Mouse (Mus musculus) hindbrain, embryonic 11.5 days (tissue): ENCODE results near the gene Klhl9. TPM values are rescaled to one million over a fixed set of nuclear protein-coding genes. Genes with fewer than 3 reads are reported as not detected.
A peak's percentile ranks its signal among the peaks of the same experiment; 100 is the strongest.

Source experiments
- ATAC-seq: fragments of 200-750 bp; cut with Nextera tagmentation; 2 replicates; pipeline ENCODE4 v1.8.0; 2017; ENCODE audit warnings: mild to moderate bottlenecking, moderate TSS enrichment, moderate library complexity; ENCODE audit not compliant: low FRiP score
- DNase-seq: peaks from one replicate; pipeline ENCODE4 v3.0.0-alpha.2; 2015; ENCODE audit warnings: low spot score
- H3K27ac ChIP-seq: fragments of 300-500 bp; sonication (generic); 2 replicates; pipeline ENCODE4 v1.5.1; 2014; ENCODE audit warnings: mild to moderate bottlenecking, low read depth, low read length
- H3K27me3 ChIP-seq: fragments of 300-500 bp; sonication (generic); 2 replicates; pipeline ENCODE4 v1.6.1; 2014; ENCODE audit warnings: mild to moderate bottlenecking, low read length, moderate library complexity, mixed read lengths; ENCODE audit not compliant: control insufficient read depth, insufficient read depth
- H3K36me3 ChIP-seq: fragments of 300-500 bp; sonication (generic); 2 replicates; pipeline ENCODE4 v1.6.1; 2014; ENCODE audit warnings: mild to moderate bottlenecking, low read length, moderate library complexity, mixed read lengths; ENCODE audit not compliant: control insufficient read depth, insufficient read depth
- H3K4me1 ChIP-seq: fragments of 300-500 bp; sonication (generic); replicated peaks from 2 replicates; pipeline ENCODE4 v1.6.1; 2014; ENCODE audit warnings: low read length, mixed read lengths; ENCODE audit not compliant: control insufficient read depth, insufficient read depth
- H3K4me2 ChIP-seq: fragments of 300-500 bp; sonication (generic); replicated peaks from 2 replicates; pipeline ENCODE4 v1.6.1; 2014; ENCODE audit warnings: mild to moderate bottlenecking, low read depth, low read length
- H3K4me3 ChIP-seq: fragments of 300-500 bp; sonication (generic); 2 replicates; pipeline ENCODE4 v1.5.1; 2014; ENCODE audit warnings: low read depth, low read length
- H3K9ac ChIP-seq: fragments of 300-500 bp; sonication (generic); 2 replicates; pipeline ENCODE4 v1.6.1; 2014; ENCODE audit warnings: low read depth, low read length
- H3K9me3 ChIP-seq: fragments of 300-500 bp; sonication (generic); 2 replicates; pipeline ENCODE4 v1.6.1; 2016; ENCODE audit warnings: low read length; ENCODE audit not compliant: control insufficient read depth
- WGBS: fragments of 180-500 bp; shearing (Covaris S2); extraction: QIAGEN DNeasy Blood & Tissue Kit; methylation state at CpG from one replicate; pipeline ENCODE4 v1.1.7; 2014; 5-methylcytosine and 5-hydroxymethylcytosine counted together
- polyA plus RNA-seq: library from polyadenylated mRNA; unstranded; fragments of >200 nt; fragmentation: Nextera tagmentation; extraction: Ambion mirVana; gene quantifications from 2 replicates; pipeline ENCODE4 v1.2.1, GENCODE M21; 2014

The Klhl9 gene
- polyA plus RNA-seq, 1 experiment from 2014 or later, result 136 TPM

GRCm38 (mm10) chr4:88698781-88699180, 23.5 kb downstream of the Klhl9 start:
- no peaks in the 10 kb centered on the region for H3K4me1 ChIP-seq
- H3K36me3 ChIP-seq, result no peaks in the 10 kb centered on the region
- ATAC-seq, result no peak
- no peak overlapping the region for H3K4me3 ChIP-seq
- WGBS, result 86% methylated on average over 5 of the region's 5 CpGs
- no peaks in the 10 kb centered on the region for H3K9me3 ChIP-seq
- H3K9ac ChIP-seq, result no peak overlapping the region
- no peak overlapping the region for H3K27ac ChIP-seq
- H3K27me3 ChIP-seq, result no peaks in the 10 kb centered on the region
- DNase-seq, result no peak
- no peak overlapping the region for H3K4me2 ChIP-seq

- no peak overlapping the region for H3K9ac ChIP-seq
- ATAC-seq (no peak), DNase-seq (no peak)
- no peaks in the 10 kb centered on the region for H3K36me3 ChIP-seq
- H3K27ac ChIP-seq, result no peak overlapping the region
- no peak overlapping the region for H3K4me3 ChIP-seq
- no peak overlapping the region for H3K4me2 ChIP-seq
- H3K4me1 ChIP-seq, result no peaks in the 10 kb centered on the region
- H3K9me3 ChIP-seq, result no peaks in the 10 kb centered on the region
- WGBS, result 81% methylated on average over 4 of the region's 4 CpGs
- no peaks in the 10 kb centered on the region for H3K27me3 ChIP-seq
Observed at GRCm38 (mm10) chr4:88697753-88698152, 24.5 kb downstream of the Klhl9 start.

GRCm38 (mm10) chr4:88697108-88697507, 25.2 kb downstream of the Klhl9 start:
- H3K36me3 ChIP-seq, result no peaks in the 10 kb centered on the region
- 59% methylated on average over 6 of the region's 6 CpGs for WGBS
- no peak overlapping the region for H3K27ac ChIP-seq
- no peak overlapping the region for H3K9ac ChIP-seq
- no peaks in the 10 kb centered on the region for H3K9me3 ChIP-seq
- H3K27me3 ChIP-seq, result no peaks in the 10 kb centered on the region
- ATAC-seq, result no peak
- no peaks in the 10 kb centered on the region for H3K4me1 ChIP-seq
- H3K4me2 ChIP-seq, result no peak overlapping the region
- no peak for DNase-seq
- no peak overlapping the region for H3K4me3 ChIP-seq

GRCm38 (mm10) chr4:88696237-88696884, 25.9 kb downstream of the Klhl9 start:
- 24% methylated on average over 3 of the region's 3 CpGs for WGBS
- H3K9me3 ChIP-seq, result no peaks in the 10 kb centered on the region
- ATAC-seq, result peak; percentile 81

GRCm38 (mm10) chr4:88693392-88693791, 28.9 kb downstream of the Klhl9 start:
- Histone ChIP-seq H3K36me3 (no peaks in the 10 kb centered on the region), H3K9ac (no peak overlapping the region), H3K27ac (no peak overlapping the region), H3K4me1 (no peaks in the 10 kb centered on the region), H3K4me2 (no peak overlapping the region), H3K27me3 (no peaks in the 10 kb centered on the region), H3K9me3 (no peaks in the 10 kb centered on the region), H3K4me3 (no peak overlapping the region)
- no peak for DNase-seq
- ATAC-seq, result no peak
- 84% methylated on average over 2 of the region's 2 CpGs for WGBS

More at GRCm38 (mm10) chr4:88696237-88696884, 25.9 kb downstream of the Klhl9 start:
- H3K4me3 ChIP-seq, result no peak overlapping the region
- H3K9ac ChIP-seq, result no peak overlapping the region
- H3K27ac ChIP-seq, result no peak overlapping the region
- H3K4me1 ChIP-seq, result no peaks in the 10 kb centered on the region
- H3K4me2 ChIP-seq, result no peak overlapping the region
- no peaks in the 10 kb centered on the region for H3K27me3 ChIP-seq
- peak; percentile 86 for DNase-seq
- H3K36me3 ChIP-seq, result no peaks in the 10 kb centered on the region

- H3K4me2 ChIP-seq, result no peak overlapping the region
- DNase-seq, result no peak
- no peak for ATAC-seq
- no peak overlapping the region for H3K4me3 ChIP-seq
- no peaks in the 10 kb centered on the region for H3K36me3 ChIP-seq
- no peak overlapping the region for H3K9ac ChIP-seq
- WGBS, result 100% methylated on average over 1 of the region's 1 CpGs
- H3K4me1 ChIP-seq, result no peaks in the 10 kb centered on the region
- H3K9me3 ChIP-seq, result no peaks in the 10 kb centered on the region
- no peaks in the 10 kb centered on the region for H3K27me3 ChIP-seq
- H3K27ac ChIP-seq, result no peak overlapping the region
Observed at GRCm38 (mm10) chr4:88692537-88692936, 29.7 kb downstream of the Klhl9 start.

GRCm38 (mm10) chr4:88691259-88691658, 31.0 kb downstream of the Klhl9 start, which contains the start of gene Ifnab:
Gene Ifnab, minus strand, starts transcription at chr4:88691359.
- H3K4me2 ChIP-seq, result no peak within 1 kb of the TSS
- WGBS, result 81% methylated on average over 2 of the region's 2 CpGs
- H3K36me3 ChIP-seq, result no peaks in the 10 kb centered on the region
- ATAC-seq (no peak), DNase-seq (no peak)
- no peak within 1 kb of the TSS for H3K4me3 ChIP-seq
- no peaks in the 10 kb centered on the region for H3K9me3 ChIP-seq
- no peak within 1 kb of the TSS for H3K9ac ChIP-seq
- no peaks in the 10 kb centered on the region for H3K27me3 ChIP-seq
- no peak within 1 kb of the TSS for H3K27ac ChIP-seq
- H3K4me1 ChIP-seq, result no peaks in the 10 kb centered on the region

GRCm38 (mm10) chr4:88683812-88684211, 38.5 kb downstream of the Klhl9 start, which contains the start of gene Ifna2:
Gene Ifna2, minus strand, starts transcription at chr4:88683912.
- no peaks in the 10 kb centered on the region for H3K9me3 ChIP-seq
- no peaks in the 10 kb centered on the region for H3K27me3 ChIP-seq
- DNase-seq (no peak), ATAC-seq (no peak)
- no peak within 1 kb of the TSS for H3K27ac ChIP-seq
- no peaks in the 10 kb centered on the region for H3K36me3 ChIP-seq
- no peak within 1 kb of the TSS for H3K9ac ChIP-seq
- no peak within 1 kb of the TSS for H3K4me3 ChIP-seq
- no peak within 1 kb of the TSS for H3K4me2 ChIP-seq
- H3K4me1 ChIP-seq, result no peaks in the 10 kb centered on the region
- WGBS, result 96% methylated on average over 1 of the region's 1 CpGs

- DNase-seq (no peak), ATAC-seq (no peak)
- Histone ChIP-seq H3K9ac (no peak overlapping the region), H3K4me3 (no peak overlapping the region), H3K27me3 (no peaks in the 10 kb centered on the region), H3K36me3 (no peaks in the 10 kb centered on the region), H3K9me3 (no peaks in the 10 kb centered on the region), H3K27ac (no peak overlapping the region), H3K4me1 (no peaks in the 10 kb centered on the region), H3K4me2 (no peak overlapping the region)
- WGBS, result 85% methylated on average over 3 of the region's 3 CpGs
Observed at GRCm38 (mm10) chr4:88681353-88681752, 40.9 kb downstream of the Klhl9 start.
